Mouse (Mus musculus) liver, embryonic 14.5 days (tissue): ENCODE measurements around the gene Rab25. TPM values are rescaled to one million over a fixed set of nuclear protein-coding genes. Genes with fewer than 3 reads are reported as not detected.
A peak's percentile ranks its signal among the peaks of the same experiment; 100 is the strongest.

Experiments
- ATAC-seq: fragments of 200-750 bp; cut with Nextera tagmentation; 2 replicates; pipeline ENCODE4 v1.8.0; 2017; ENCODE audit warnings: moderate number of reproducible peaks, mild to moderate bottlenecking, moderate library complexity; ENCODE audit not compliant: insufficient read depth
- DNase-seq, 3 experiments: peaks; one replicate each; pipeline ENCODE4 v3.0.0-alpha.2; 2012 to 2013; ENCODE audit warnings: low read depth in 3 of 3, low spot score in 3 of 3
- H3K27ac ChIP-seq: fragments of 300-500 bp; sonication (generic); 2 replicates; pipeline ENCODE4 v1.5.1; 2014; ENCODE audit warnings: moderate library complexity, mild to moderate bottlenecking, control low read depth, inconsistent platforms
- H3K27me3 ChIP-seq: fragments of 300-500 bp; sonication (generic); 2 replicates; pipeline ENCODE4 v1.6.1; 2014; ENCODE audit warnings: mild to moderate bottlenecking, low read length, moderate library complexity; ENCODE audit not compliant: control insufficient read depth, insufficient read depth
- H3K36me3 ChIP-seq: fragments of 300-500 bp; sonication (generic); replicated peaks from 2 replicates; pipeline ENCODE4 v1.6.1; 2014; ENCODE audit warnings: low read depth; ENCODE audit not compliant: control insufficient read depth, insufficient read depth
- H3K4me1 ChIP-seq, 2 experiments: fragments of 200-500 bp in 1 of 2; fragments of 300-500 bp in 1 of 2; sonication (generic) in 1 of 2; replicated peaks; 2 replicates each; pipeline ENCODE4 v1.6.1; 2012 to 2014; ENCODE audit warnings: antibody characterized with exemption in 1 of 2, inconsistent platforms in 1 of 2, low read length in 1 of 2; ENCODE audit not compliant: control insufficient read depth in 2 of 2, insufficient read depth in 2 of 2
- H3K4me2 ChIP-seq: fragments of 300-500 bp; sonication (generic); 2 replicates; pipeline ENCODE4 v1.6.1; 2014; ENCODE audit warnings: low read depth, mild to moderate bottlenecking, control low read depth, moderate library complexity
- H3K4me3 ChIP-seq, 2 experiments: fragments of 200-500 bp in 1 of 2; fragments of 300-500 bp in 1 of 2; sonication (generic) in 1 of 2; 2 replicates each; pipeline ENCODE4 v1.5.1; 2012 to 2014; ENCODE audit warnings: low read depth in 2 of 2, low read length in 2 of 2, mild to moderate bottlenecking in 2 of 2, control low read depth in 1 of 2, inconsistent platforms in 1 of 2, moderate library complexity in 1 of 2; ENCODE audit not compliant: insufficient read depth in 1 of 2
- H3K9ac ChIP-seq: fragments of 300-500 bp; sonication (generic); replicated peaks from 2 replicates; pipeline ENCODE4 v1.6.1; 2014; ENCODE audit warnings: mild to moderate bottlenecking, control low read depth, moderate library complexity
- H3K9me3 ChIP-seq: fragments of 300-500 bp; sonication (generic); 2 replicates; pipeline ENCODE4 v1.6.1; 2016; ENCODE audit warnings: low read length, mixed read lengths; ENCODE audit not compliant: control insufficient read depth
- CTCF ChIP-seq: IDR thresholded peaks from 2 replicates; pipeline ENCODE4 v1.5.1; 2016; ENCODE audit warnings: antibody characterized with exemption, low read depth, control low read depth
- EP300 ChIP-seq: IDR thresholded peaks from 2 replicates; pipeline ENCODE4 v1.6.1; 2016; ENCODE audit warnings: antibody characterized with exemption, low read depth
- WGBS: fragments of 180-500 bp; shearing (Covaris S2); extraction: QIAGEN DNeasy Blood & Tissue Kit; methylation state at CpG from one replicate; pipeline ENCODE4 v1.1.7; 2014; ENCODE audit not compliant: insufficient replicate concordance; 5-methylcytosine and 5-hydroxymethylcytosine counted together
- polyA plus RNA-seq, 2 experiments: library from polyadenylated mRNA; depleted of rRNA in 1 of 2; stranded (reverse) in 1 of 2; unstranded in 1 of 2; fragments of >200 nt; fragmentation: Nextera tagmentation in 1 of 2; extraction: Ambion mirVana in 1 of 2; gene quantifications; 2 replicates each; pipeline versions ENCODE4 v1.2.1 to v1.2.3; 2012 to 2014

Gene Rab25
- polyA plus RNA-seq, 2 experiments: 0.25 to 0.52 TPM

DNA sequence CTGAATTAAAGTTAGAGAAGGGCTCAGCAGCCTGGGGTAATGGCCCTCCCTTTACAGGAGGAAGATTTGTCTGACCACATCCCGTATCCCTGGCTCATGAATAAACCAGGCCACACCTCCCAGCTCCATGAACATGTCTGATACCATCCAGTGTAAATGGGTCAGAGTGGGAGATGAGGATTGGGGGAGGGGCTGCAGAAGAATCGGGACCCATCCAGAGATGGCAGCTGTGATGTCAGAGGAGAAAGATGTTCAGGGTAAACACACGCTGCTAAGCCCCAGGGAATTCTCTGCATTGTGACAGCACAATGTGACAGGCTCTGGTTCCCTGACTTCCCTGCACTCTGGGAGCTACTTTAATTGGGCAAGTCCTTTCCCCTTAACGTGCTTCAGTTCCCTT lies 15.3 kb upstream of the Rab25 start:
- no peak overlapping the region for H3K4me2 ChIP-seq
- H3K4me1 ChIP-seq: peaks cover 0 to 3% of the 10 kb centered on the region in 2 experiments; a peak in 1 of 4 replicates
- TF ChIP-seq EP300 (no peak), CTCF (no peak)
- 79% methylated on average over 4 of the region's 4 CpGs for WGBS
- H3K4me3 ChIP-seq: no peak overlapping the region
- no peak for ATAC-seq
- H3K36me3 ChIP-seq: peaks cover 59% of the 10 kb centered on the region
- H3K9me3 ChIP-seq: no peaks in the 10 kb centered on the region
- H3K27me3 ChIP-seq: no peaks in the 10 kb centered on the region
- H3K27ac ChIP-seq: no peak overlapping the region
- H3K9ac ChIP-seq: no peak overlapping the region
- DNase-seq: no peak

DNA sequence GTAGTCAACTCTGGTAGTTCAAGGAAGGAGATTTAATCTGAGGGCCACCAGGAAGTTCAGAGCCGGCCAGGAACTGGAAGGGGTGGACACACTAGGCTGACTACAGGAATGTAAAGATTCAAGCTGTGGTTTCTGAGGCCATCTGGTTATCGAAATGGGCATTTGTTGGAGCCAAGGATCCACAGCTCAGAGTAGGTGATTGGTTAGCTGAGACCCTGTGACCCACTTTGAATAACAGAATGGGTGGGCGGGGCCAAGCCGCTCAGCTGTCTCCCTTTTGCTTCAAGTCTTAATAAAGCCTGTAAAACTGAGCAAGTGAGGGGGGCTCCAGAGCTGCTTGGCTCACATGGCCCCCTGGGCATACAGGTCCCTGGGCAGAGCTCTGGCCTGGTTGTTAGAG lies 13.9 kb upstream of the Rab25 start:
- Histone ChIP-seq H3K9me3 (no peaks in the 10 kb centered on the region), H3K27ac (no peak overlapping the region), H3K4me2 (no peak overlapping the region), H3K9ac (no peak overlapping the region), H3K36me3 (peaks cover 52% of the 10 kb centered on the region), H3K27me3 (no peaks in the 10 kb centered on the region), H3K4me1 (no peaks in the 10 kb centered on the region; a peak in 1 of 4 replicates), H3K4me3 (no peak overlapping the region)
- no peak for ATAC-seq
- TF ChIP-seq EP300: no peak
- TF ChIP-seq CTCF: no peak
- no peak for DNase-seq
- 68% methylated on average over 4 of the region's 4 CpGs for WGBS

DNA sequence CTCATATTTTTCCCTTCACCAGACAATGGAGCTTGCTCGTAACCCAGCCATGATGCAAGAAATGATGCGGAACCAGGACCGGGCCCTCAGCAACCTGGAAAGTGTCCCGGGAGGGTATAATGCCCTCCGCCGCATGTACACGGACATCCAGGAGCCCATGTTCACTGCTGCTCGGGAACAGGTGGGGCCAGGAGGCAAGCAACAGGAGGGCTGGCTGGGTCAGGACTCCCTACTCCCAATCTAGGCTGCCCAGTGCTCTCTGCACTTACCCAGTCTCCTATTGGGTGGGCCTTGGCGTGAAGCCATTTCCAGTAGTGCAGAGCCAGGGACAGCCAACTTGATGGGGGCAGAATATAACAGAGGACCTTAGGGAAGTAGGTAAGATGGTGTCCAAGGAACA lies 11.5 kb upstream of the Rab25 start:
- Histone ChIP-seq H3K9ac (no peak overlapping the region), H3K27me3 (no peaks in the 10 kb centered on the region), H3K4me3 (no peak overlapping the region), H3K4me1 (peaks cover 0 to 7% of the 10 kb centered on the region in 2 experiments; a peak in 1 of 4 replicates), H3K27ac (no peak overlapping the region), H3K4me2 (no peak overlapping the region), H3K36me3 (peaks cover 48% of the 10 kb centered on the region), H3K9me3 (no peaks in the 10 kb centered on the region)
- DNase-seq: no peak
- no peak for TF ChIP-seq EP300
- TF ChIP-seq CTCF: no peak
- no peak for ATAC-seq
- WGBS: 87% methylated on average over 9 of the region's 9 CpGs

DNA sequence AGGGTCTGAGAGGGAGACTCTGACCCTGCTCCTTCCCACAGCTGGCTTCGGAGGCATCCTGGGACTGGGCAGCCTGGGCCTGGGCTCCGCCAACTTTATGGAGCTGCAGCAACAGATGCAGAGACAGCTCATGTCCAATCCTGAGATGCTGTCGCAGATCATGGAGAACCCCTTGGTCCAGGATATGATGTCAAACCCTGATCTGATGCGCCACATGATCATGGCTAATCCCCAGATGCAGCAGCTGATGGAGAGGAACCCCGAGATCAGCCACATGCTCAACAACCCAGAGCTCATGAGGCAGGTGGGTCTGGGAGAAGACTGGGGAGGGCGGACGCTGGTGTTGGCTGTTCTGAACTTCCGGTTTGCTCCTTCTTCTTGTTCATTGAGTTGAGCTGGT lies 8.5 kb upstream of the Rab25 start:
- peaks cover 28% of the 10 kb centered on the region for H3K36me3 ChIP-seq
- no peaks in the 10 kb centered on the region for H3K27me3 ChIP-seq
- H3K27ac ChIP-seq: no peak overlapping the region
- H3K4me1 ChIP-seq: peaks cover 7 to 12% of the 10 kb centered on the region in 2 experiments
- H3K9ac ChIP-seq: no peak overlapping the region
- no peak for TF ChIP-seq CTCF
- no peak for TF ChIP-seq EP300
- H3K9me3 ChIP-seq: no peaks in the 10 kb centered on the region
- 76% methylated on average over 8 of the region's 8 CpGs for WGBS
- no peak overlapping the region for H3K4me2 ChIP-seq
- DNase-seq: no peak
- H3K4me3 ChIP-seq: no peak overlapping the region
- no peak for ATAC-seq

DNA sequence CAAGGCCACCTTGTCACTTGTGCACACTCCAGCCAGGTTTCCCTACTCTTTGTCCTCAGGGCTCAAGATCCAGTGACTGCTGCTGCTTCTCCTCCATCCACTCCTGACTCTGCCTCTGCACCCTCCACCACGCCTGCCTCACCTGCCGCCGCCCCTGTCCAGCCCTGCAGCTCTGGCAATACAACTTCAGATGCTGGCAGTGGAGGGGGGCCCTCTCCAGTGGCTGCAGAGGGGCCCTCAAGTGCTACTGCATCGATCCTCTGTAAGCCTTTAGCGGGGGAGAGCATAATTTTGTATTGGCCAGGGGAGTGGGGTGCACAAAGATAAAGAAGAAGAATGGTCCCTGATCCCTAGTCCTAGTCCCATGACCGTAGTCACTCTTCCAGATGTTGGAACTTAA lies 7.6 kb upstream of the Rab25 start:
- H3K9me3 ChIP-seq: no peaks in the 10 kb centered on the region
- peaks cover 9 to 15% of the 10 kb centered on the region in 2 experiments for H3K4me1 ChIP-seq
- TF ChIP-seq EP300 (no peak), CTCF (no peak)
- no peak overlapping the region for H3K9ac ChIP-seq
- DNase-seq (no peak), ATAC-seq (no peak)
- WGBS: 89% methylated on average over 6 of the region's 6 CpGs
- H3K4me2 ChIP-seq: no peak overlapping the region
- H3K4me3 ChIP-seq: no peak overlapping the region
- no peak overlapping the region for H3K27ac ChIP-seq
- H3K36me3 ChIP-seq: peaks cover 19% of the 10 kb centered on the region
- no peaks in the 10 kb centered on the region for H3K27me3 ChIP-seq

DNA sequence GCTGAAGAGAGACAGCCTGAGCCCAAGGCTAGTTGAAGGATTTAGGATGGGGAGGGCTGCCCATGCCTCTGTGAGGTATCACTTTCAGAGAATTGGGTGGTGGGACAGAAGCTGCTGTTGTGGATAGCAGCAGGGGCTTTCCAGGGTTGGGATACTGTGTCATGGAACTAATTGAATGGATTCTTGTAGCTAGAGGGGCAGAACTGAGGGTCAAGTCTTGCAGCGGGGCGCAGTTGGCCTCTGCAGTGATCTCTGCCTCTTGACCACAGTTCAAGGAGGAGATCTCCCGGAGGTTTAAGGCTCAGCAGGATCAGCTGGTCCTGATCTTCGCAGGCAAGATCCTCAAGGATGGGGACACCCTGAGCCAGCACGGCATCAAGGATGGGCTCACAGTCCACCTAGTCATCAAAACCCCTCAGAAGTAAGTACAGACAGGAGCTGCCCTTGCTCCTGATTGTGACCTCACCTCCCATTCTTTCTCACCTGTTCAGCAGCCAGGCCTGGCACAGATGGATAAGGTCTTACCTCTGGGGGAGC lies 7.0 kb upstream of the Rab25 start:
- DNase-seq (no peak), ATAC-seq (no peak)
- Histone ChIP-seq H3K4me1 (peaks cover 9 to 15% of the 10 kb centered on the region in 2 experiments), H3K27ac (no peak overlapping the region), H3K4me2 (peak overlapping the region; percentile 96), H3K4me3 (no peak overlapping the region), H3K36me3 (peaks cover 14% of the 10 kb centered on the region), H3K27me3 (no peaks in the 10 kb centered on the region), H3K9me3 (no peaks in the 10 kb centered on the region), H3K9ac (no peak overlapping the region)
- WGBS: 88% methylated on average over 5 of the region's 5 CpGs
- TF ChIP-seq CTCF (no peak), EP300 (no peak)
